35 mouse cellular contexts compared by ENCODE assay signal in genomic region chr4:119701269-119701954, GRCm38 (mm10). TPM values are rescaled to one million over a fixed set of nuclear protein-coding genes. Genes with fewer than 3 reads are reported as not detected.
"Had no signal": no experiment of that assay in that cellular context is flagged by ENCODE, and none has a peak within 500 bp of the region (broad histone marks: within the 10 kb centered on the region; RNA-seq: fewer than 3 reads in every experiment).

No protein-coding gene starts in this region.

- H3K9me3 ChIP-seq: heart, embryonic 10.5 days; hindbrain, embryonic 13.5 days; hindbrain, embryonic 15.5 days; kidney, embryonic 15.5 days; limb, embryonic 13.5 days; limb, embryonic 15.5 days had no signal

- ATAC-seq: hindbrain, postnatal 0 days; intestine, embryonic 16.5 days had no signal

- H3K27ac ChIP-seq: heart, embryonic 10.5 days; hindbrain, embryonic 13.5 days; hindbrain, embryonic 15.5 days; hindbrain, postnatal 0 days; kidney, embryonic 15.5 days; kidney, postnatal 0 days; limb, embryonic 13.5 days; limb, embryonic 15.5 days had no signal

- H3K4me3 ChIP-seq: heart, embryonic 10.5 days; heart, embryonic 12.5 days; hindbrain, embryonic 13.5 days; hindbrain, embryonic 15.5 days; kidney, embryonic 15.5 days; limb, embryonic 13.5 days; limb, embryonic 15.5 days had no signal

- H3K9ac ChIP-seq: heart, embryonic 12.5 days; hindbrain, embryonic 13.5 days; hindbrain, embryonic 15.5 days; kidney, embryonic 15.5 days; limb, embryonic 13.5 days; limb, embryonic 15.5 days had no signal

- H3K4me1 ChIP-seq: heart, embryonic 10.5 days; heart, embryonic 12.5 days; hindbrain, embryonic 13.5 days; hindbrain, embryonic 15.5 days; kidney, embryonic 15.5 days; limb, embryonic 13.5 days; limb, embryonic 15.5 days had no signal

- H3K27me3 ChIP-seq: heart, embryonic 12.5 days; hindbrain, embryonic 13.5 days; hindbrain, embryonic 15.5 days; kidney, embryonic 15.5 days; limb, embryonic 13.5 days; limb, embryonic 15.5 days had no signal

- H3K4me2 ChIP-seq: heart, embryonic 12.5 days; hindbrain, embryonic 13.5 days; hindbrain, embryonic 15.5 days; kidney, embryonic 15.5 days; limb, embryonic 13.5 days; limb, embryonic 15.5 days had no signal

- DNase-seq: gastrocnemius, postnatal 14 days; gastrocnemius, postnatal 36 days; heart, adult 18-20 months; heart, postnatal 10 days; heart, postnatal 36 days; kidney, adult 11 months; kidney, adult 2 months; kidney, adult 9 months; kidney, postnatal 14 days; kidney, postnatal 36 days; layer of hippocampus, adult 9-11 months; layer of hippocampus, postnatal 36 days; left cerebral cortex, postnatal 4 days had no signal

- H3K36me3 ChIP-seq: heart, embryonic 10.5 days; heart, embryonic 12.5 days; hindbrain, embryonic 13.5 days; hindbrain, embryonic 15.5 days; kidney, embryonic 15.5 days; limb, embryonic 13.5 days; limb, embryonic 15.5 days had no signal

RNA-seq across cellular contexts. Expression of gene Guca2b, which starts 42.7 kb away (rescaled TPM):
- total RNA-seq: gastrocnemius, adult 8-10 months; gastrocnemius, postnatal 14 days; gastrocnemius, postnatal 36 days; heart, postnatal 10 days; hematopoietic stem cell, adult 5-6 weeks; hindbrain, postnatal 0 days; layer of hippocampus, adult 18-20 months; layer of hippocampus, adult 8-10 months; layer of hippocampus, postnatal 14 days; layer of hippocampus, postnatal 36 days; left cerebral cortex, adult 18-20 months; left cerebral cortex, adult 8-10 months; left cerebral cortex, postnatal 10 days; left cerebral cortex, postnatal 25 days; left cerebral cortex, postnatal 4 days had no signal
- polyA plus RNA-seq: heart, embryonic 10.5 days; heart, embryonic 12.5 days; heart, embryonic 14.5 days; hindbrain, embryonic 11.5 days; hindbrain, embryonic 13.5 days; hindbrain, embryonic 15.5 days; hindbrain, postnatal 0 days; limb, embryonic 11.5 days; limb, embryonic 13.5 days; limb, embryonic 15.5 days had no signal
